Mouse (Mus musculus) lung, postnatal 0 days (tissue): ENCODE measurements around the gene Pdcd10.

Experiments
- CTCF ChIP-seq: IDR thresholded peaks from 2 replicates; pipeline ENCODE4 v1.5.1; 2016; ENCODE audit warnings: antibody characterized with exemption, mild to moderate bottlenecking
- EP300 ChIP-seq: IDR thresholded peaks from 2 replicates; pipeline ENCODE4 v1.6.1; 2016; ENCODE audit warnings: antibody characterized with exemption, mild to moderate bottlenecking, control low read depth

GRCm38 (mm10) chr3:75531074-75531473 is 25.6 kb downstream of the Pdcd10 start:
- TF ChIP-seq CTCF (no peak), EP300 (no peak)
